Mouse (Mus musculus): Measurements from ENCODE around the gene Plxnb3. TPM values are rescaled to one million over a fixed set of nuclear protein-coding genes. Genes with fewer than 3 reads are reported as not detected.

Gene Plxnb3
- polyA plus RNA-seq, 1 experiment from 2014 or later, result 0.60 TPM

GRCm38 (mm10) chrX:73787225-73787558 is 30.3 kb downstream of the Plxnb3 start:
- peaks cover 7% of the 10 kb centered on the region; the same call in 1 of the 2 replicates for H3K4me1 ChIP-seq
- H3K27ac ChIP-seq, result peak overlapping the region; percentile 94
- peaks cover 22% of the 10 kb centered on the region for H3K36me3 ChIP-seq
- peak overlapping the region; percentile 48 for H3K4me2 ChIP-seq
- WGBS, result 21% methylated on average over 21 of the region's 22 CpGs
- H3K4me3 ChIP-seq, result peak overlapping the region; percentile 64
- no peaks in the 10 kb centered on the region for H3K9me3 ChIP-seq
- peak overlapping the region; percentile 47 for H3K9ac ChIP-seq
- ATAC-seq (ENCODE audit: insufficient number of reproducible peaks, low FRiP score, low TSS enrichment, low read depth), result peak; percentile 5; the same call in 1 of the 2 replicates
- peaks cover 3% of the 10 kb centered on the region; the same call in 1 of the 2 replicates for H3K27me3 ChIP-seq

- peaks cover 22% of the 10 kb centered on the region for H3K36me3 ChIP-seq
Observed at GRCm38 (mm10) chrX:73788501-73788900, 31.6 kb downstream of the Plxnb3 start.

GRCm38 (mm10) chrX:73793039-73793438 is 36.1 kb downstream of the Plxnb3 start:
- H3K9me3 ChIP-seq, result no peaks in the 10 kb centered on the region
- H3K4me1 ChIP-seq, result peaks cover 4% of the 10 kb centered on the region; the same call in 1 of the 2 replicates
- peaks cover 22% of the 10 kb centered on the region for H3K36me3 ChIP-seq
- no peak overlapping the region for H3K27ac ChIP-seq
- no peak overlapping the region for H3K9ac ChIP-seq
- no peaks in the 10 kb centered on the region for H3K27me3 ChIP-seq
- no peak overlapping the region for H3K4me2 ChIP-seq
- no peak for ATAC-seq (ENCODE audit: insufficient number of reproducible peaks, low FRiP score, low TSS enrichment, low read depth)
- no peak overlapping the region for H3K4me3 ChIP-seq

More at GRCm38 (mm10) chrX:73788501-73788900, 31.6 kb downstream of the Plxnb3 start:
- H3K27me3 ChIP-seq, result peaks cover 3% of the 10 kb centered on the region; the same call in 1 of the 2 replicates
- peaks cover 7% of the 10 kb centered on the region; the same call in 1 of the 2 replicates for H3K4me1 ChIP-seq
- no peaks in the 10 kb centered on the region for H3K9me3 ChIP-seq
- H3K4me3 ChIP-seq, result 0 out of 2 replicates have a peak overlapping the region, but pooled peaks have one; percentile 64
- 94% methylated on average over 1 of the region's 1 CpGs for WGBS
- H3K27ac ChIP-seq, result no peak overlapping the region
- ATAC-seq (ENCODE audit: insufficient number of reproducible peaks, low FRiP score, low TSS enrichment, low read depth), result no peak
- no peak overlapping the region for H3K9ac ChIP-seq
- no peak overlapping the region; the same call in 1 of the 2 replicates for H3K4me2 ChIP-seq

- no peak overlapping the region for H3K4me3 ChIP-seq
- no peak overlapping the region for H3K4me2 ChIP-seq
- H3K9ac ChIP-seq, result no peak overlapping the region
- no peak for ATAC-seq (ENCODE audit: insufficient number of reproducible peaks, low FRiP score, low TSS enrichment, low read depth)
- no peaks in the 10 kb centered on the region for H3K9me3 ChIP-seq
- H3K36me3 ChIP-seq, result peaks cover 22% of the 10 kb centered on the region
- H3K4me1 ChIP-seq, result peaks cover under 1% of the 10 kb centered on the region; the same call in 1 of the 2 replicates
- 18% methylated on average over 1 of the region's 1 CpGs for WGBS
- no peaks in the 10 kb centered on the region for H3K27me3 ChIP-seq
- H3K27ac ChIP-seq, result no peak overlapping the region
Observed at GRCm38 (mm10) chrX:73793505-73793904, 36.6 kb downstream of the Plxnb3 start.

GRCm38 (mm10) chrX:73797511-73797910 is 40.6 kb downstream of the Plxnb3 start:
- 90% methylated on average over 2 of the region's 2 CpGs for WGBS
- Histone ChIP-seq H3K4me3 (no peak overlapping the region), H3K27ac (no peak overlapping the region), H3K4me2 (no peak overlapping the region), H3K9me3 (no peaks in the 10 kb centered on the region), H3K9ac (no peak overlapping the region), H3K27me3 (0 out of 2 replicates have a peak, but pooled peaks cover 4% of the 10 kb centered on the region), H3K36me3 (no peaks in the 10 kb centered on the region), H3K4me1 (no peaks in the 10 kb centered on the region)
- no peak for ATAC-seq (ENCODE audit: insufficient number of reproducible peaks, low FRiP score, low TSS enrichment, low read depth)

- Histone ChIP-seq H3K9ac (no peak overlapping the region), H3K27ac (no peak overlapping the region), H3K27me3 (0 out of 2 replicates have a peak, but pooled peaks cover 4% of the 10 kb centered on the region), H3K4me1 (no peaks in the 10 kb centered on the region), H3K4me2 (no peak overlapping the region), H3K4me3 (no peak overlapping the region), H3K9me3 (no peaks in the 10 kb centered on the region), H3K36me3 (no peaks in the 10 kb centered on the region)
- ATAC-seq (ENCODE audit: insufficient number of reproducible peaks, low FRiP score, low TSS enrichment, low read depth), result peak; percentile 47
- 50% methylated on average over 9 of the region's 9 CpGs for WGBS
Observed at GRCm38 (mm10) chrX:73798502-73798901, 41.6 kb downstream of the Plxnb3 start.

GRCm38 (mm10) chrX:73805814-73806213 is 48.9 kb downstream of the Plxnb3 start:
- no peaks in the 10 kb centered on the region for H3K27me3 ChIP-seq
- no peak overlapping the region for H3K27ac ChIP-seq
- no peak overlapping the region for H3K4me3 ChIP-seq
- no peak overlapping the region for H3K9ac ChIP-seq
- ATAC-seq (ENCODE audit: insufficient number of reproducible peaks, low FRiP score, low TSS enrichment, low read depth), result no peak
- 19% methylated on average over 1 of the region's 1 CpGs for WGBS
- H3K9me3 ChIP-seq, result no peaks in the 10 kb centered on the region
- no peaks in the 10 kb centered on the region for H3K36me3 ChIP-seq
- no peaks in the 10 kb centered on the region for H3K4me1 ChIP-seq
- H3K4me2 ChIP-seq, result no peak overlapping the region

GRCm38 (mm10) chrX:73815072-73815471 is 58.2 kb downstream of the Plxnb3 start:
- Histone ChIP-seq H3K9me3 (no peaks in the 10 kb centered on the region), H3K27me3 (no peaks in the 10 kb centered on the region), H3K27ac (no peak overlapping the region), H3K4me3 (peak overlapping the region; percentile 29), H3K9ac (no peak overlapping the region), H3K36me3 (no peaks in the 10 kb centered on the region), H3K4me1 (no peaks in the 10 kb centered on the region), H3K4me2 (peak overlapping the region; percentile 34)
- ATAC-seq (ENCODE audit: insufficient number of reproducible peaks, low FRiP score, low TSS enrichment, low read depth), result no peak
- WGBS, result 21% methylated on average over 14 of the region's 14 CpGs

- no peak for ATAC-seq (ENCODE audit: insufficient number of reproducible peaks, low FRiP score, low TSS enrichment, low read depth)
- H3K4me1 ChIP-seq, result no peaks in the 10 kb centered on the region
- H3K36me3 ChIP-seq, result no peaks in the 10 kb centered on the region
- H3K27me3 ChIP-seq, result no peaks in the 10 kb centered on the region
- WGBS, result 54% methylated on average over 3 of the region's 3 CpGs
- no peak overlapping the region for H3K4me3 ChIP-seq
- H3K9me3 ChIP-seq, result no peaks in the 10 kb centered on the region
- H3K4me2 ChIP-seq, result no peak overlapping the region
- no peak overlapping the region for H3K9ac ChIP-seq
- H3K27ac ChIP-seq, result no peak overlapping the region
Observed at GRCm38 (mm10) chrX:73816596-73817314, 59.9 kb downstream of the Plxnb3 start.

Other genes with a start within 250 kb of the Plxnb3 start
- 6.3 and 7.1 TPM in 2 replicates for gene Dusp9, start 117.7 kb upstream of the Plxnb3 start, polyA plus RNA-seq (2015; fragmentation: Nextera tagmentation; extraction: Ambion mirVana)
- gene Pnck, start 97.0 kb upstream of the Plxnb3 start, polyA plus RNA-seq (2015; fragmentation: Nextera tagmentation; extraction: Ambion mirVana), result 15.6 and 16.2 TPM in 2 replicates
- gene Slc6a8, start 83.9 kb upstream of the Plxnb3 start, polyA plus RNA-seq (2015; fragmentation: Nextera tagmentation; extraction: Ambion mirVana), result 7.2 and 8.3 TPM in 2 replicates
- gene Bcap31, start 40.9 kb upstream of the Plxnb3 start, polyA plus RNA-seq (2015; fragmentation: Nextera tagmentation; extraction: Ambion mirVana), result 271 and 276 TPM in 2 replicates
- 15.0 and 18.1 TPM in 2 replicates for gene Abcd1, start 40.5 kb upstream of the Plxnb3 start, polyA plus RNA-seq (2015; fragmentation: Nextera tagmentation; extraction: Ambion mirVana)
- 22.9 and 66.2 TPM in 2 replicates for gene Srpk3, start 17.3 kb downstream of the Plxnb3 start, polyA plus RNA-seq (2015; fragmentation: Nextera tagmentation; extraction: Ambion mirVana)
- gene Idh3g, start 29.8 kb downstream of the Plxnb3 start, polyA plus RNA-seq (2015; fragmentation: Nextera tagmentation; extraction: Ambion mirVana), result 190 and 200 TPM in 2 replicates
- 223 and 229 TPM in 2 replicates for gene Ssr4, start 29.9 kb downstream of the Plxnb3 start, polyA plus RNA-seq (2015; fragmentation: Nextera tagmentation; extraction: Ambion mirVana)
- 0.51 and 1.0 TPM in 2 replicates for gene Pdzd4, start 67.9 kb downstream of the Plxnb3 start, polyA plus RNA-seq (2015; fragmentation: Nextera tagmentation; extraction: Ambion mirVana)
- gene Avpr2, start 135.0 kb downstream of the Plxnb3 start, polyA plus RNA-seq (2015; fragmentation: Nextera tagmentation; extraction: Ambion mirVana), result 0.24 and 0.26 TPM in 2 replicates
- 3.9 and 4.0 TPM in 2 replicates for gene L1cam, start 139.0 kb downstream of the Plxnb3 start, polyA plus RNA-seq (2015; fragmentation: Nextera tagmentation; extraction: Ambion mirVana)
- 3.3 and 3.6 TPM in 2 replicates for gene Arhgap4, start 164.8 kb downstream of the Plxnb3 start, polyA plus RNA-seq (2015; fragmentation: Nextera tagmentation; extraction: Ambion mirVana)
- 111 and 114 TPM in 2 replicates for gene Naa10, start 164.9 kb downstream of the Plxnb3 start, polyA plus RNA-seq (2015; fragmentation: Nextera tagmentation; extraction: Ambion mirVana)
- 38.2 and 38.8 TPM in 2 replicates for gene Renbp, start 173.8 kb downstream of the Plxnb3 start, polyA plus RNA-seq (2015; fragmentation: Nextera tagmentation; extraction: Ambion mirVana)
- 40.2 and 44.7 TPM in 2 replicates for gene Hcfc1, start 209.3 kb downstream of the Plxnb3 start, polyA plus RNA-seq (2015; fragmentation: Nextera tagmentation; extraction: Ambion mirVana)